Mouse (Mus musculus) heart, adult 2 months (tissue): ENCODE measurements at regions not wholly inside any gene's neighbourhood (a gene's known extent, or its start where the extent isn't known, plus 50 kb on each side); places are given as distances from the start of the nearest gene placed in this dataset.
"Not testable (repeated sequence)": the region's sequence is repeated elsewhere in the genome, so short reads cannot be mapped to it uniquely, and the experiment has no call there.

ENCODE experiments used
- DNase-seq, 2 experiments: peaks; one replicate each; pipeline ENCODE4 v3.0.0; 2021
- H3K27ac ChIP-seq: fragments of 200-600 bp; 2 replicates; pipeline ENCODE4 v1.8.1; 2022
- H3K27me3 ChIP-seq: fragments of 200-500 bp; 2 replicates; pipeline ENCODE4 v1.6.1; 2012; ENCODE audit warnings: mild to moderate bottlenecking, low read length, inconsistent platforms, mixed read lengths; ENCODE audit not compliant: control insufficient read depth, insufficient read depth
- H3K36me3 ChIP-seq: fragments of 200-500 bp; 2 replicates; pipeline ENCODE4 v1.6.1; 2012; ENCODE audit warnings: low read length, inconsistent platforms; ENCODE audit not compliant: control insufficient read depth, insufficient read depth
- H3K4me1 ChIP-seq: fragments of 200-500 bp; 2 replicates; pipeline ENCODE4 v1.6.1; 2011; ENCODE audit warnings: low read length; ENCODE audit not compliant: control insufficient read depth, insufficient read depth
- H3K4me3 ChIP-seq: fragments of 200-600 bp; 2 replicates; pipeline ENCODE4 v1.8.1; 2022
- H3K79me2 ChIP-seq: fragments of 200-500 bp; replicated peaks from 2 replicates; pipeline ENCODE4 v1.6.1; 2012; ENCODE audit warnings: mild to moderate bottlenecking, inconsistent platforms, low read length, moderate library complexity, mixed read lengths; ENCODE audit not compliant: control insufficient read depth, insufficient read depth
- H3K9ac ChIP-seq: fragments of 200-500 bp; 2 replicates; pipeline ENCODE4 v1.6.1; 2012; ENCODE audit warnings: low read depth, mild to moderate bottlenecking, control low read depth, inconsistent platforms, low read length, mixed read lengths
- CTCF ChIP-seq: fragments of 200-600 bp; IDR thresholded peaks from 2 replicates; pipeline ENCODE4 v1.8.1; 2022; ENCODE audit warnings: antibody characterized with exemption, mild to moderate bottlenecking, moderate library complexity
- EP300 ChIP-seq: fragments of 200-500 bp; IDR thresholded peaks from 2 replicates; pipeline ENCODE4 v1.6.1; 2011; ENCODE audit warnings: low read depth, low read length, control low read depth; ENCODE audit not compliant: insufficient read depth
- POLR2A ChIP-seq: fragments of 200-500 bp; IDR thresholded peaks from 2 replicates; pipeline ENCODE4 v1.6.1; 2011; ENCODE audit warnings: mild to moderate bottlenecking, low read depth, low read length, control low read depth; ENCODE audit not compliant: insufficient read depth
- WGBS: fragments of 180-500 bp; shearing (Covaris S2); methylation state at CpG from one replicate; pipeline ENCODE4 v1.1.7; 2018; 5-methylcytosine and 5-hydroxymethylcytosine counted together
- intact Hi-C: fragments of 180-260 bp; cut with DNase I; formaldehyde crosslinking; loops from one replicate; pipeline ENCODE4 v1.15.1; 2025

- 72% methylated on average over 5 of the region's 5 CpGs for WGBS
- Histone ChIP-seq H3K9ac (no peak overlapping the region), H3K4me1 (no peaks in the 10 kb centered on the region), H3K79me2 (no peaks in the 10 kb centered on the region), H3K27ac (no peak overlapping the region), H3K36me3 (no peaks in the 10 kb centered on the region), H3K4me3 (no peak overlapping the region), H3K27me3 (no peaks in the 10 kb centered on the region)
- TF ChIP-seq POLR2A (no peak), CTCF (no peak), EP300 (no peak)
- intact Hi-C loops: no loop called here
- no peak for DNase-seq
These were observed 180.6 kb upstream of the Slc10a2 start for GRCm38 (mm10) chr8:5285708-5286161.

- TF ChIP-seq EP300 (no peak), CTCF (no peak), POLR2A (no peak)
- H3K36me3 ChIP-seq: no peaks in the 10 kb centered on the region
- H3K27me3 ChIP-seq: no peaks in the 10 kb centered on the region
- no peak overlapping the region for H3K4me3 ChIP-seq
- no peak overlapping the region for H3K9ac ChIP-seq
- no peak overlapping the region for H3K27ac ChIP-seq
- H3K79me2 ChIP-seq: no peaks in the 10 kb centered on the region
- no peak for DNase-seq
- no peaks in the 10 kb centered on the region for H3K4me1 ChIP-seq
- intact Hi-C loops: no loop called here
These were observed 178.6 kb upstream of the Slc10a2 start for GRCm38 (mm10) chr8:5283799-5284198.

GRCm38 (mm10) chr8:5262316-5262715, 157.2 kb upstream of the Slc10a2 start:
- H3K27me3 ChIP-seq: no peaks in the 10 kb centered on the region
- no peak overlapping the region for H3K27ac ChIP-seq
- WGBS: 36% methylated on average over 1 of the region's 1 CpGs
- intact Hi-C loops: no loop called here
- no peak overlapping the region for H3K4me3 ChIP-seq
- no peaks in the 10 kb centered on the region for H3K36me3 ChIP-seq
- no peak for DNase-seq
- H3K4me1 ChIP-seq: no peaks in the 10 kb centered on the region
- H3K9ac ChIP-seq: no peak overlapping the region
- no peaks in the 10 kb centered on the region for H3K79me2 ChIP-seq
- TF ChIP-seq CTCF (no peak), POLR2A (no peak), EP300 (no peak)

- H3K79me2 ChIP-seq, H3K36me3 ChIP-seq, H3K27me3 ChIP-seq, intact Hi-C loops, H3K9ac ChIP-seq, H3K4me3 ChIP-seq, H3K4me1 ChIP-seq, H3K27ac ChIP-seq: not testable (repeated sequence)
- peak; percentile 17 to 49 for DNase-seq
- 90% methylated on average over 22 of the region's 22 CpGs for WGBS
These were observed 136.7 kb upstream of the Slc10a2 start for GRCm38 (mm10) chr8:5241871-5242270.
